Mouse (Mus musculus): Measurements from ENCODE around the gene Prr22. TPM values are rescaled to one million over a fixed set of nuclear protein-coding genes. Genes with fewer than 3 reads are reported as not detected.

The Prr22 gene
- 1.2 and 1.3 TPM in 2 replicates for polyA plus RNA-seq (2016; fragmentation: Nextera tagmentation; extraction: Ambion mirVana)

DNA sequence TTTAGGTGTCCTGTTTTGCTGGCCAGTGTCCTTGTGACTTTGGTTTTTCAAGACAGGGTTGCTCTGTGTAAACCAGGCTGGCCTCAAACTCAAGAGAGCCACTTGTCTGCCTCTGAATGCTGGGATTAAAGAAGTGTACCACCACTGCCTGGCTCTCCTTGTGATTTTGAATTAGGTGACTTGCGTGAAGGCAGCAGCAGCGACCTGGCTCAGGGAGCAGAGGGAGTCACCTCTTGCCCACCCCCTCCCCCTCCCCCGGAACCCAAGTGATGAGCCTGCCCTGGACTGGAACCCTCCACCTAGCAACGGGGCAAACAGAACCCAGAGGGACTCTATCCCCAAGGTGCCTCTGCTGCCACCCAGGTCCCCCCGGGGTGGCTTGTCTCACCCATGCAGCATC lies at the start of gene Prr22:
Prr22 (plus strand) TSS at position 301 of the 400 bp plus-strand sequence.
- no peak within 1 kb of the TSS for H3K4me3 ChIP-seq (replicated peaks)
- no peak for ATAC-seq (ENCODE audit: low FRiP score)
- no peak within 1 kb of the TSS for H3K9ac ChIP-seq
- H3K27me3 ChIP-seq: no peaks in the 10 kb centered on the region
- no peak within 1 kb of the TSS for H3K4me2 ChIP-seq
- WGBS: 94% methylated on average over 5 of the region's 5 CpGs
- H3K4me1 ChIP-seq: peaks cover 7% of the 10 kb centered on the region
- H3K27ac ChIP-seq: no peak within 1 kb of the TSS
- H3K9me3 ChIP-seq: no peaks in the 10 kb centered on the region
- H3K36me3 ChIP-seq (replicated peaks): peaks cover 48% of the 10 kb centered on the region

DNA sequence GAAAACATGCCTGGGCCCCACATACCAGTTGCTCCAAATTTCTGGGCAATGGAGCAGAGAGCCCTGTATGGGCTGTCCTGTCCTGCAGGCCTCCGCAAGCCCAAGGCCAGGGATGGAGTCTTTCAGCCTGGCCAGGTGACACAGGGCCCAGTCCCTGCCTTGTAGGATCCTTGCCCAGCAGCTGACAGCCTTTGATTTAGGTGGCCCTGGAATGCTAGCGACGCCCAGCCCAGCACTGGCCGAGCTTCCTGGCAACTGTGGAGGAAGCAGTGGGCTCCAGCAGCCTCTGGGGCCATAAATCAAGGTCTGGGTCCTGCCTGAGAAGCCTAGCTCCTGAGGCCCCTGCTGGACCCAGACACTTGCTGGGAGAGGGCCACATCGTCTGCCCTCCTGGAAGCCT lies 47.6 kb upstream of the Prr22 start:
- 93% methylated on average over 5 of the region's 5 CpGs for WGBS
- peaks cover 37% of the 10 kb centered on the region for H3K36me3 ChIP-seq (replicated peaks)
- no peak overlapping the region for H3K9ac ChIP-seq
- no peak for ATAC-seq (ENCODE audit: low FRiP score)
- peaks cover 25% of the 10 kb centered on the region for H3K4me1 ChIP-seq
- no peak overlapping the region for H3K4me3 ChIP-seq (replicated peaks)
- H3K27me3 ChIP-seq: no peaks in the 10 kb centered on the region
- H3K4me2 ChIP-seq: no peak overlapping the region
- H3K27ac ChIP-seq: no peak overlapping the region
- no peaks in the 10 kb centered on the region for H3K9me3 ChIP-seq

DNA sequence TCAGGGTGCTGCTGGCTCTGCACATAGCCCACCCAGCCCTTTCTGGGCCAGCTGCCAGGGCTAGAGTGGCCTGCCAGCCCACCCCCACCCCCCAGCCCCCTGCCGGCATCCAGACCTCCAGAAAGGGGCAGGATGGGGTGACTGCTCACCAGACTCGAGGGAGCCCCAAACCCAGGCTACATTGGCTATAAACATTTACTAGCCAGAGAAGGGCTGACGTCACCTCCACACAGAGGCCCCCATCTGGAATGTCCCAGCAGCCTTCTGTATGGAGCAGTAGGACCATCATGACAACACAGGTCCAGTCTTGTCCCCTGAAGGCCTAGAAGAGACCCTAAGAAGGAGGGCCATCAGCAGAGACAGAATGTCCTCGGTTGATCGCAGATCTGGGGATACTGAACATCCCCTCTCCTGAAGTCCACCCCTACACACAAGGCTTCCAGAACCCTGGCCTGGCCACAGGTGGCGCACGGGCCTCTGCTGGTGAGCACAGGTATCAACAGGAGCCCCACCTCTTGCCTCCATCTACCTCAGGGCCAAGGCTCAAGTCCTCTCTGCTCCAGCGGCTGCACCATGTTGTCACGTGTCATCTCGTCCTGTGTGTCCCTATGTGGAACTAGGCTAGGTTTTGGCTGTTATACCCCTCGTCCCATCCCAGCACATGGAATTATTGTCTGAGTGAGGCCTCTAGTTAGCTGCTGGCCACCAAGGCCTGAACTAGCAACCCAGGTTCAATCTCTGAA lies 46.5 kb upstream of the Prr22 start:
- Histone ChIP-seq H3K9me3 (no peaks in the 10 kb centered on the region), H3K4me1 (peaks cover 27% of the 10 kb centered on the region), H3K4me2 (no peak overlapping the region), H3K9ac (no peak overlapping the region), H3K27ac (no peak overlapping the region), H3K27me3 (peaks cover 4% of the 10 kb centered on the region; the same call in 1 of the 2 replicates), H3K4me3 (replicated peaks) (no peak overlapping the region), H3K36me3 (replicated peaks) (peaks cover 37% of the 10 kb centered on the region)
- ATAC-seq (ENCODE audit: low FRiP score): no peak
- 83% methylated on average over 11 of the region's 11 CpGs for WGBS

GRCm38 (mm10) chr17:56727029-56727649 lies 42.9 kb upstream of the Prr22 start:
- 0 out of 2 replicates have a peak overlapping the region, but pooled peaks have one; percentile 5 for H3K27ac ChIP-seq
- H3K4me2 ChIP-seq: no peak overlapping the region
- 15% methylated on average over 7 of the region's 7 CpGs for WGBS
- H3K27me3 ChIP-seq: peaks cover 4% of the 10 kb centered on the region; the same call in 1 of the 2 replicates
- H3K4me1 ChIP-seq: peaks cover 24% of the 10 kb centered on the region
- no peak overlapping the region for H3K4me3 ChIP-seq (replicated peaks)
- H3K9me3 ChIP-seq: no peaks in the 10 kb centered on the region
- no peak overlapping the region for H3K9ac ChIP-seq
- H3K36me3 ChIP-seq (replicated peaks): peaks cover 22% of the 10 kb centered on the region
- ATAC-seq (ENCODE audit: low FRiP score): no peak

GRCm38 (mm10) chr17:56727659-56728058 lies 42.4 kb upstream of the Prr22 start:
- no peak for ATAC-seq (ENCODE audit: low FRiP score)
- H3K4me1 ChIP-seq: peaks cover 24% of the 10 kb centered on the region
- peaks cover 17% of the 10 kb centered on the region for H3K36me3 ChIP-seq (replicated peaks)
- H3K27me3 ChIP-seq: peaks cover 4% of the 10 kb centered on the region; the same call in 1 of the 2 replicates
- H3K4me3 ChIP-seq (replicated peaks): no peak overlapping the region
- 0 out of 2 replicates have a peak overlapping the region, but pooled peaks have one; percentile 5 for H3K27ac ChIP-seq
- H3K9me3 ChIP-seq: no peaks in the 10 kb centered on the region
- no peak overlapping the region for H3K4me2 ChIP-seq
- no peak overlapping the region for H3K9ac ChIP-seq
- WGBS: 11% methylated on average over 12 of the region's 12 CpGs

DNA sequence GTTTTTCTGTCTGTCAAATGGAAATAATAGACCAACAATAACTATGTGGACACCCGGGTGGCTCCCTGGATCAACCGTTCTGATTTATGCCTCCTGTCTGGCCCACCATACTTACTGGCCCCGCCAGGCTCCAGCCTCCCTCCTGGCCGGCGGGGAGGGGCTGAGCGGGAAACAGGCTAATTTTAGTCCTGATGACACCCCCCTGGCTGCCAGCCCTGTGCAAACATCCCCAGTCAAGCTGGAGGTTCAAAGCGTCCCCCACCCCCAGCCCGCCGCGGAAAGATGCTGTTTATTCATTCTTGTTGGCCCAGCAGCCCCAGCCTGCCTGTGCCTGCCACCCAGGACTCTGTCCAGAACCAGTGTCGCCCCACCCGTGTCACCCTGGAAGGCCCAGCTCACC lies 41.9 kb upstream of the Prr22 start:
- peaks cover 12% of the 10 kb centered on the region for H3K36me3 ChIP-seq (replicated peaks)
- peaks cover 4% of the 10 kb centered on the region; the same call in 1 of the 2 replicates for H3K27me3 ChIP-seq
- 46% methylated on average over 12 of the region's 12 CpGs for WGBS
- H3K27ac ChIP-seq: no peak overlapping the region
- H3K4me3 ChIP-seq (replicated peaks): no peak overlapping the region
- H3K9ac ChIP-seq: no peak overlapping the region
- H3K9me3 ChIP-seq: no peaks in the 10 kb centered on the region
- no peak for ATAC-seq (ENCODE audit: low FRiP score)
- peaks cover 24% of the 10 kb centered on the region for H3K4me1 ChIP-seq
- H3K4me2 ChIP-seq: no peak overlapping the region; the same call in 1 of the 2 replicates

GRCm38 (mm10) chr17:56729151-56729550 lies 40.9 kb upstream of the Prr22 start:
- H3K27ac ChIP-seq: no peak overlapping the region
- H3K9ac ChIP-seq: no peak overlapping the region
- no peaks in the 10 kb centered on the region for H3K9me3 ChIP-seq
- no peak overlapping the region for H3K4me2 ChIP-seq
- H3K36me3 ChIP-seq (replicated peaks): peaks cover 3% of the 10 kb centered on the region
- peaks cover 24% of the 10 kb centered on the region for H3K4me1 ChIP-seq
- H3K27me3 ChIP-seq: peaks cover 4% of the 10 kb centered on the region; the same call in 1 of the 2 replicates
- WGBS: 53% methylated on average over 6 of the region's 6 CpGs
- no peak overlapping the region for H3K4me3 ChIP-seq (replicated peaks)
- no peak for ATAC-seq (ENCODE audit: low FRiP score)

DNA sequence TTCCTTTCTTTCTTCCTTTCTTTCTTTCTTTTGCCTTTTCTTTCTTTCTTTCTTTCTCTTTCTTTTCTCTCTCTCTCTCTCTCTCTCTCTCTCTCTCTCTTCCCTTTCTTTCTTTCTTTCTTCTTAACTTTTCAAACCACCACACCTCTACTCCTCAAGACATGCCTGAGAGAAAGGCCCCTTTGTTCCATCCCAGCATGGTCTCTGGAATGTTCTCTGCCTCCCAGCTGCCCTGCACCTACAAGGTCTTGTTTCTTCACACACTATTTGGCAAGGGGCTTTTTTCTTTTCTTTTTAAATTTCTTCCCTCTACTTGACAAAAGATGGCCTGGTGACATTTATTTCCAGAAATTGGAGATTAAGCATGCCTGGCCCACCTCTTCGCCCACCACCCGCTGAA lies 40.4 kb upstream of the Prr22 start:
- no peak overlapping the region for H3K4me2 ChIP-seq
- peaks cover 3% of the 10 kb centered on the region; the same call in 1 of the 2 replicates for H3K36me3 ChIP-seq (replicated peaks)
- H3K9me3 ChIP-seq: no peaks in the 10 kb centered on the region
- no peak overlapping the region for H3K4me3 ChIP-seq (replicated peaks)
- H3K27ac ChIP-seq: no peak overlapping the region
- H3K27me3 ChIP-seq: peaks cover 8% of the 10 kb centered on the region; the same call in 1 of the 2 replicates
- H3K4me1 ChIP-seq: peaks cover 24% of the 10 kb centered on the region
- WGBS: 35% methylated on average over 2 of the region's 2 CpGs
- H3K9ac ChIP-seq: no peak overlapping the region
- ATAC-seq (ENCODE audit: low FRiP score): no peak

DNA sequence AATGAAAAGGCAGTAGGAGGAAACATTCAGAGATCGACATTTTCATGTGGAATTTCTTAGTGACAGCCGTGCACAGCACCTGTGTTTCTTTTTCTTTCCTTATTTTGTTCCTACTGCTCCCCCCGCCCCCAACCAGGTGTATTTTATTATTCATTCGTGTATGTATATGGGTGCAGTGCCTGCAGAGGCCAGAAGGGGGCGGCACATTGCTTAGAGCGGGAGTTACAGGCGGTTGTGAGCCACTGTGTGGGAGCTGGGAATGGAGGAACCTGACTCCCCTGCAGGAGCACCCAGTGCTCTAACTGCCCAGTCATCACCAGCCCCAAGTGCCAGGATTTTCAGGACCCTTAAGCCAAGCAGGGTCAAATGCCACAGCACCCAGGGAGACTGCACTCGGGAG lies 33.5 kb upstream of the Prr22 start:
- Histone ChIP-seq H3K4me2 (no peak overlapping the region), H3K27ac (no peak overlapping the region), H3K9ac (no peak overlapping the region), H3K9me3 (no peaks in the 10 kb centered on the region), H3K4me3 (replicated peaks) (no peak overlapping the region), H3K4me1 (no peaks in the 10 kb centered on the region), H3K36me3 (replicated peaks) (no peaks in the 10 kb centered on the region), H3K27me3 (peaks cover 22% of the 10 kb centered on the region)
- ATAC-seq (ENCODE audit: low FRiP score): no peak
- 47% methylated on average over 8 of the region's 8 CpGs for WGBS

DNA sequence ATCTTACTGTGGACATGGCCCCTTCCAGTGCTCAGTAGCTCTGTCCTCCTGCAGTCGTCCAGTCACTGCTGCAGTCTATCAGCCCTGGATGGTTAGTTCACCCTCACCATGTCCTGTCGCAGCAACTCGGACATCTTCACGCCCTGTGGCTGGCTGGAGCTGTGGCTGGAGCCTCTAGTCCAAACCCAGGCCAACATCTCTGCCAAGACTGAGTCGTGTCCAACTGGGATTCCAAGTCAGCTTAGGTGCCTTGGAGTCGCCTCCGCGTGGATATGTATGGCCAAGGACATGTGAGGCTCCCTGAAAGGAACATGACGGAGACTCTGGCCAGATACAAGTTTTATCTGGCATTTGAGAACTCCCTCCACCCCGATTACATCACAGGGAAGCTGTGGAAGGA lies 31.8 kb upstream of the Prr22 start:
- no peak overlapping the region for H3K9ac ChIP-seq
- no peak for ATAC-seq (ENCODE audit: low FRiP score)
- H3K4me1 ChIP-seq: no peaks in the 10 kb centered on the region
- no peak overlapping the region for H3K4me2 ChIP-seq
- peaks cover 25% of the 10 kb centered on the region for H3K27me3 ChIP-seq
- WGBS: 82% methylated on average over 10 of the region's 10 CpGs
- no peak overlapping the region for H3K27ac ChIP-seq
- H3K36me3 ChIP-seq (replicated peaks): no peaks in the 10 kb centered on the region
- no peak overlapping the region for H3K4me3 ChIP-seq (replicated peaks)
- no peaks in the 10 kb centered on the region for H3K9me3 ChIP-seq

DNA sequence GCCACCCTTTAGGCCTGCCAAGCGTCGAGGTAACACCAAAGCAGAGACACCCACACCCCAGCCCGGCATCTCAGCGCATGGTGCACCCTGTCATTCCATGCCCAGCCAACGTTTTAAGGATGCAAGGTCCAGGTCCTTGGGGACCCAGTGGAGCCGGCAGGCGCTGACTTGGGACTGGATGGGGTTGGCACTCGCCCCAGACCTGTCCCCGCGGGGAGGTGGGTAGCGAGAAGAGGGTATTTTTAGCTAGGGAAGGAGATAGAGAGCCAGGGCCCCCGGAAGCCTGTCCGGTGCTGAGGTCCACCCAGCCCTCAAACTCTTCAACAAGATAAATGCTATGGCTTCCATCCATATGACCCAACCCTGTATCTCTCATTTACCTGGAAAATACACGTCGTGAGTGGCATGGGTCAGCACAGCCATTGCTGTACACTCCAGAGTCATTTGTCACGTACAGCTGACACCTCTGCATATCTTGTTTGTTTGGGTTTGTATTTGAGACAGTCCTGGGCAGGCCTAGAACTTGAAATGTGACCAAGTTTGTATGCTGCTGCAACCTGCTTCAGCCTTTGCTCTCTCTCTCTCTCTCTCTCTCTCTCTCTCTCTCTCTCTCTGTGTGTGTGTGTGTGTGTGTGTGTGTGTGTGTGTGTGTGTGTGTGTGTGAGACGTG lies 29.8 kb upstream of the Prr22 start:
- 83% methylated on average over 16 of the region's 17 CpGs for WGBS
- Histone ChIP-seq H3K27ac (no peak overlapping the region), H3K4me3 (replicated peaks) (no peak overlapping the region), H3K27me3 (peaks cover 24% of the 10 kb centered on the region), H3K9me3 (no peaks in the 10 kb centered on the region), H3K4me2 (no peak overlapping the region), H3K4me1 (no peaks in the 10 kb centered on the region), H3K9ac (no peak overlapping the region), H3K36me3 (replicated peaks) (no peaks in the 10 kb centered on the region)
- ATAC-seq (ENCODE audit: low FRiP score): no peak

- no peaks in the 10 kb centered on the region for H3K9me3 ChIP-seq
- H3K4me2 ChIP-seq: no peak overlapping the region
- H3K27me3 ChIP-seq: peaks cover 24% of the 10 kb centered on the region
- H3K9ac ChIP-seq: no peak overlapping the region
- no peaks in the 10 kb centered on the region for H3K4me1 ChIP-seq
- H3K36me3 ChIP-seq (replicated peaks): no peaks in the 10 kb centered on the region
- no peak for ATAC-seq (ENCODE audit: low FRiP score)
- no peak overlapping the region for H3K4me3 ChIP-seq (replicated peaks)
- H3K27ac ChIP-seq: no peak overlapping the region
- WGBS: 79% methylated on average over 17 of the region's 17 CpGs
Measured at GRCm38 (mm10) chr17:56740788-56741160, 29.3 kb upstream of the Prr22 start.

Measured in forebrain, embryonic 12.5 days (tissue).